Mouse (Mus musculus) olfactory bulb, adult 2 months (tissue): Measurements from ENCODE around the gene Impdh2. TPM values are rescaled to one million over a fixed set of nuclear protein-coding genes. Genes with fewer than 3 reads are reported as not detected.

Experiments used
- H3K27ac ChIP-seq: fragments of 200-500 bp; 2 replicates; pipeline ENCODE4 v1.5.1; 2012; ENCODE audit warnings: low read depth, low read length; ENCODE audit not compliant: insufficient read depth
- H3K4me1 ChIP-seq: fragments of 200-500 bp; 2 replicates; pipeline ENCODE4 v1.6.1; 2012; ENCODE audit warnings: low read length; ENCODE audit not compliant: control insufficient read depth, insufficient read depth
- H3K4me3 ChIP-seq: fragments of 200-500 bp; 2 replicates; pipeline ENCODE4 v1.5.1; 2012; ENCODE audit warnings: mild to moderate bottlenecking, low read depth, low read length, moderate library complexity; ENCODE audit not compliant: insufficient read depth
- CTCF ChIP-seq: fragments of 200-500 bp; IDR thresholded peaks from 2 replicates; pipeline ENCODE4 v1.5.1; 2012; ENCODE audit warnings: low read depth, mild to moderate bottlenecking, low read length, moderate library complexity; ENCODE audit not compliant: insufficient read depth
- POLR2A ChIP-seq: fragments of 200-500 bp; IDR thresholded peaks from 2 replicates; pipeline ENCODE4 v1.6.1; 2012; ENCODE audit warnings: mild to moderate bottlenecking, low read depth, low read length, moderate library complexity; ENCODE audit not compliant: insufficient read depth
- WGBS: fragments of 180-500 bp; shearing (Covaris S2); methylation state at CpG from one replicate; pipeline ENCODE4 v1.1.7; 2018; 5-methylcytosine and 5-hydroxymethylcytosine counted together
- polyA plus RNA-seq: library from polyadenylated mRNA; stranded (reverse); fragments of >200 nt; gene quantifications from 2 replicates; pipeline ENCODE4 v1.2.4, GENCODE M21; 2012; ENCODE audit warnings: low replicate concordance; ENCODE audit not compliant: missing spikeins, insufficient read depth, insufficient read length

The Impdh2 gene
- not detected in 2 replicates for polyA plus RNA-seq

GRCm38 (mm10) chr9:108560227-108560841 is at the start of gene Impdh2:
Impdh2 (plus strand) TSS chr9:108560286.
- TF ChIP-seq POLR2A, result peak; percentile 84
- no peak for TF ChIP-seq CTCF
- Histone ChIP-seq H3K27ac (peak within 1 kb of the TSS; percentile 48; the same call in 1 of the 2 replicates), H3K4me3 (peak within 1 kb of the TSS; percentile 83), H3K4me1 (peaks cover 16% of the 10 kb centered on the region)
- WGBS, result under 1% methylated on average over 53 of the region's 53 CpGs

GRCm38 (mm10) chr9:108516380-108517251 is 43.5 kb upstream of the Impdh2 start, which contains the start of gene Qrich1:
Qrich1 (plus strand) TSS chr9:108516806.
- 0 out of 2 replicates have a peak, but pooled peaks cover 3% of the 10 kb centered on the region for H3K4me1 ChIP-seq
- TF ChIP-seq CTCF (no peak), POLR2A (peak; percentile 54)
- H3K4me3 ChIP-seq, result peak within 1 kb of the TSS; percentile 65
- WGBS, result 1% methylated on average over 55 of the region's 55 CpGs
- peak within 1 kb of the TSS; percentile 94 for H3K27ac ChIP-seq

DNA sequence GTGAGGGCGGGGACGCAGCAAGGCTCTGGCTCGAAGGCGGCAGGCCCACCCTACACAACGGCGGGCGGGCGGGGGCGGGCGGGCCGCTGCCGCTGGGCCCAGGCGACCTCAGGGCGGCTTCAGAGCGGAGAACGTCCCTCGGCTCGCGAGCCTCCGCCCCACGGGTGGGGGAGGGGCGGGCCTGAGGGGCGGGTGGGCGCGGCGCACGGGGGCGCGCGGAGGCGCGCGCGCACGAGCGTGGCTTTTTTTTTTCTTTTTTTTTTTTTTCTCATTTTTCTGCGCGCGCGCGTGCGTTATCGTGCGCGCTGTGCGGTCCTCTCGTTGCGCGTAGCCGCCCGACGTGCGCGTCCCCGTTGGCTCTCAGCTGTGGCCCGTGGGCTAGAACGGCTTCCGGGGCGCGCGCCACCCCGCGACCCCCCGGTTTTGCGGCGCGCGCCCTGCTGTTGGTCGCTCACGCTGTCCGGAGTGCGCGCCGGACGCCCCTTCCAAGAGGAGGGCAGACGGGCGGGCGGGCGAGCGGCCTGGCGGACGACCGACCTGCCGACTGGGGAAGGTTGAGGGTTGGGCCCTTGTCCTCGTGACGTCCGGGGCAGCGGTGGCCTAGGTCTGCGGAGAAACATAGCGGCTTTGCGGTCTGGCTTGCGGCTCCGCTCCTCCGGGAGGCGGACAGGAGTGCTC is 42.7 kb upstream of the Impdh2 start:
- no peak; the same call in 1 of the 2 replicates for TF ChIP-seq POLR2A
- H3K4me1 ChIP-seq, result 0 out of 2 replicates have a peak, but pooled peaks cover 3% of the 10 kb centered on the region
- H3K27ac ChIP-seq, result peak overlapping the region; percentile 85
- under 1% methylated on average over 92 of the region's 95 CpGs for WGBS
- H3K4me3 ChIP-seq, result peak overlapping the region; percentile 65

- WGBS, result 0% methylated on average over 13 of the region's 13 CpGs
- H3K4me3 ChIP-seq, result peak overlapping the region; percentile 65
- H3K4me1 ChIP-seq, result 0 out of 2 replicates have a peak, but pooled peaks cover 3% of the 10 kb centered on the region
- TF ChIP-seq POLR2A (no peak), CTCF (no peak)
- H3K27ac ChIP-seq, result peak overlapping the region; percentile 17
Observed at GRCm38 (mm10) chr9:108517931-108518332, 42.2 kb upstream of the Impdh2 start.

DNA sequence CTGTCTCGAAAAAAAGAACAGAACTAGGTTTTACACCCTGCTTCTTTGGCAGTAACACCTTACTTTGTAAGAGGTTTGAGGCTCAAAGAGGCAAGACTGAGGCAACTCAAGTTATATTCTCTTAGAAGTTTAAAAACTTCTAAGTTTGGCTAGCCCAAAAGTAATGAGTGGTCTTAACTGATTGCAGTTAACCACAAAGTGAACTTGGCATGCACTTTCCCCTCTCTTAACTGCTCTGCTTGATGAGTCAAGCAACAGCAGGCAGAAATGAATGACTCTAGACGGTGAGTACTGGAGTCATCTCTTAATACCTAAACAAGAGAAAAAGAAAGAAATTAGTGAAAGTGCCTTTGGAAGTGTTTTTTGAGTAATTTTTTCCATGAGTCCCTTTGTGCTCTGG is 38.5 kb upstream of the Impdh2 start:
- 44% methylated on average over 2 of the region's 2 CpGs for WGBS
- Histone ChIP-seq H3K4me3 (no peak overlapping the region), H3K27ac (no peak overlapping the region), H3K4me1 (no peaks in the 10 kb centered on the region)
- no peak for TF ChIP-seq CTCF
- TF ChIP-seq POLR2A, result no peak

GRCm38 (mm10) chr9:108523341-108523740 is 36.7 kb upstream of the Impdh2 start:
- no peaks in the 10 kb centered on the region for H3K4me1 ChIP-seq
- no peak overlapping the region for H3K4me3 ChIP-seq
- WGBS, result 95% methylated on average over 4 of the region's 4 CpGs
- no peak for TF ChIP-seq CTCF
- TF ChIP-seq POLR2A, result no peak
- no peak overlapping the region for H3K27ac ChIP-seq

- 71% methylated on average over 3 of the region's 3 CpGs for WGBS
- Histone ChIP-seq H3K4me3 (no peak overlapping the region), H3K27ac (no peak overlapping the region), H3K4me1 (no peaks in the 10 kb centered on the region)
- TF ChIP-seq POLR2A (no peak), CTCF (no peak)
Observed at GRCm38 (mm10) chr9:108525400-108525799, 34.7 kb upstream of the Impdh2 start.

GRCm38 (mm10) chr9:108530954-108531353 is 29.1 kb upstream of the Impdh2 start:
- H3K4me3 ChIP-seq, result no peak overlapping the region
- 94% methylated on average over 1 of the region's 1 CpGs for WGBS
- no peak for TF ChIP-seq CTCF
- TF ChIP-seq POLR2A, result no peak
- no peaks in the 10 kb centered on the region for H3K4me1 ChIP-seq
- no peak overlapping the region for H3K27ac ChIP-seq
